Mouse (Mus musculus): Measurements from ENCODE around the gene Hspb7. TPM values are rescaled to one million over a fixed set of nuclear protein-coding genes. Genes with fewer than 3 reads are reported as not detected.

Hspb7 gene
- polyA plus RNA-seq (2015; fragmentation: Nextera tagmentation; extraction: Ambion mirVana): 0.29 and 0.41 TPM in 2 replicates

DNA sequence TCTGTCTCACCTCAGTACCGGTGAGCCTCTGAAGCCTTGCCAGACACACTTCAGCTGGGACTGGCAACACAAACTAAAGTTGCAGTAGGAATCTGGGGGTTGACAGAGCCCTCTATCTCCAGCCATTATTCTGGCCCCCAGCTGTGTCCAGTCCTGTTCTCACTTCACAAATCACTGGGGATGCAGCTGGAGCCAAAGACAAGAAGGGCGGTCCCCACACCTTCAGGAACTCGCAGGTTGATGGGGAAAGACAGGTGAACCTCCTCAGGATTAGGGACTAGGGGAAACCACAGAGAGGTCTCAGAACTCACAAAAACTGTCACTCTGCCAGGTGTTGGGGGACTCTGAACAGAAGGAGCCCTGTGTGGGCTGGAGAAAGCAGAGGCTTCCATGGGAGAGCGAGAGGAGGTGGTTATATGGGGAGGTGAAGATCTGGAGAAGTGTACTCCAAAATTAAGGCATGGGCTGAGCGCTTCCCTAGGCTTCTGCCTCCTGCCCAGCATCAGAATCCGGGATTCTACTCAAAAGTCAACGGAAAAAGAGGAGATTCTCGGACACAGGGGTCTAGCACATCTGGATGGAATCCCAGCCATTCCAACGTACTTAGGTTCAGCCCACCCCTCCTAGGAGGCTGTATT lies at the start of gene Hspb7:
Gene Hspb7, plus strand, starts transcription at position 588 of the 638 bp plus-strand sequence.
- H3K36me3 ChIP-seq (ENCODE audit: insufficient read depth, low read length): no peaks in the 10 kb centered on the region
- no peaks in the 10 kb centered on the region for H3K9me3 ChIP-seq (replicated peaks; ENCODE audit: low read length)
- DNase-seq (ENCODE audit: low spot score): no peak
- H3K27me3 ChIP-seq (ENCODE audit: insufficient read depth, low read length): no peaks in the 10 kb centered on the region
- whole genome bisulfite sequencing: 42% methylated on average over 9 of the region's 9 CpGs
- 0 out of 2 replicates have a peak within 1 kb of the TSS, but pooled peaks have one; percentile 6 for H3K4me2 ChIP-seq (ENCODE audit: low read length)
- ATAC-seq (replicated peaks; ENCODE audit: low FRiP score, low read depth): no peak
- H3K4me3 ChIP-seq (replicated peaks; ENCODE audit: low read depth, low read length): no peak within 1 kb of the TSS
- H3K4me1 ChIP-seq (replicated peaks; ENCODE audit: insufficient read depth, low read length): peaks cover 25% of the 10 kb centered on the region
- TF ChIP-seq CTCF (IDR thresholded peaks at IDR 0.05; ENCODE audit: low read depth): no peak
- H3K9ac ChIP-seq (ENCODE audit: low read depth, low read length): peak within 1 kb of the TSS; percentile 31; the same call in 1 of the 2 replicates
- H3K27ac ChIP-seq: peak within 1 kb of the TSS; percentile 40

DNA sequence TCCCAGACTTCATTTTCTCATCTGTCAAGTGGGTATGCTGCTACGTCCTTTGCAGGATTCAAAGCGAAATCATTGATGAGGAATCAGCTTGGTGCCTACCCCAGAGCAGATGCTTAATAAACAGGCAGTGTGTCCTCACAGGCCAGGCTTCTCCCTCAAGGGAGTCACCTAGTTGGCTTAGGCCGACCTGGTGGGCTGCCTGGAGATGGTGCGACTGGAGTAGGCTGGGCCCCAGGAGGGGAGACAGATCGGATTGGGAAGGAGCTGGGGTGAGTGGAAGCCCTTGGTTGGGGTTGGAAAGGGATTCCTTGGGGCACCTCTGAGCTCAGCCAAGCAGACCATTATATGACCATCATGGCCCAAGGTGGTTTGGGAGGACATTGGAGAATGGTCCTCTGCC lies 48.2 kb upstream of the Hspb7 start:
- TF ChIP-seq CTCF (IDR thresholded peaks at IDR 0.05; ENCODE audit: low read depth): no peak
- DNase-seq (ENCODE audit: low spot score) (no peak), ATAC-seq (replicated peaks; ENCODE audit: low FRiP score, low read depth) (no peak)
- no peak overlapping the region for H3K27ac ChIP-seq
- H3K9me3 ChIP-seq (replicated peaks; ENCODE audit: low read length): no peaks in the 10 kb centered on the region
- WGBS: 94% methylated on average over 5 of the region's 5 CpGs
- H3K9ac ChIP-seq (ENCODE audit: low read depth, low read length): no peak overlapping the region
- H3K4me2 ChIP-seq (ENCODE audit: low read length): no peak overlapping the region
- no peak overlapping the region for H3K4me3 ChIP-seq (replicated peaks; ENCODE audit: low read depth, low read length)
- H3K36me3 ChIP-seq (ENCODE audit: insufficient read depth, low read length): no peaks in the 10 kb centered on the region
- no peaks in the 10 kb centered on the region for H3K27me3 ChIP-seq (ENCODE audit: insufficient read depth, low read length)
- H3K4me1 ChIP-seq (replicated peaks; ENCODE audit: insufficient read depth, low read length): no peaks in the 10 kb centered on the region

DNA sequence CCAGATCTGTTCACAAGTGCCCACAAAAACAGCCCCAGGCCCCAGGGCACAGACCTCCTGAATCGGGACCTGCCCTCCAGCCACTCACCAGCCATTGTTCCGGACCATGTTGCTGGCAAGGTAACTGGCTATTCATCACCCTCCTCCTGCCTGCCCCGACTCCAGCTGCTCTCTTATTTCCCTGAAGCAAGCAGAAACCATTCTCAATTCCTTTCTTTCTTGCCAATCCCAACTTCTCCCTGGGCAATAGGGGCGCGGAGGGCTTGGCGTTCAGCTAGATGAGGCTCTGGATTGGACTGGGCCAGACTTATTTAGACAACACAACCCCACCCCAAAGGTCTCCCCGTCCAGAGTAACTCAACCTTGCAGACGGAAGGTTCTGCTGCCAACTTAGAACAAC lies 40.9 kb upstream of the Hspb7 start:
- no peak for TF ChIP-seq CTCF (IDR thresholded peaks at IDR 0.05; ENCODE audit: low read depth)
- H3K4me1 ChIP-seq (replicated peaks; ENCODE audit: insufficient read depth, low read length): peaks cover 9% of the 10 kb centered on the region; the same call in 1 of the 2 replicates
- H3K4me3 ChIP-seq (replicated peaks; ENCODE audit: low read depth, low read length): no peak overlapping the region
- ATAC-seq (replicated peaks; ENCODE audit: low FRiP score, low read depth): no peak
- no peaks in the 10 kb centered on the region for H3K36me3 ChIP-seq (ENCODE audit: insufficient read depth, low read length)
- peaks cover 9% of the 10 kb centered on the region; the same call in 1 of the 2 replicates for H3K27me3 ChIP-seq (ENCODE audit: insufficient read depth, low read length)
- no peak for DNase-seq (ENCODE audit: low spot score)
- no peaks in the 10 kb centered on the region for H3K9me3 ChIP-seq (replicated peaks; ENCODE audit: low read length)
- no peak overlapping the region for H3K27ac ChIP-seq
- WGBS: 61% methylated on average over 8 of the region's 8 CpGs
- H3K4me2 ChIP-seq (ENCODE audit: low read length): no peak overlapping the region
- H3K9ac ChIP-seq (ENCODE audit: low read depth, low read length): no peak overlapping the region

DNA sequence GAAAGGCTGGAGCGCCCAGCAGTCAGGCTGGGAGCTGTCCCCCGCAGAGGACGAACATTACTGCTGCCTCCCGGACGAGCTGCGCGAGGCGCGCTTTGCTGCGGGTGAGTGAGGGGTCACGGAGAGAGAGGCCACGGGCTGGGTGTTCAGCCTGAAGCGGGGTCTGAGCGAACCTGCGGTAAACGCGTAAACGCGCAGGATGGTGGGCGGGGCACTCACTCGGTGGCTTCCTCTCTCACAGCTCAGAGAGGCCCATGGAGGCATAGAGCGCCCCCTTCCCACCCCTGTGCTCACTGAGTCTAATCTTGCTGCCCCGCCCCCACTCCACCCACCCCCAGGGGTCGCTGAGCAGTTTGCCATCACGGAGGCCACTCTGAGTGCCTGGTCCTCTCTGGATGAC lies 38.2 kb upstream of the Hspb7 start:
- peak overlapping the region; percentile 28 for H3K4me3 ChIP-seq (replicated peaks; ENCODE audit: low read depth, low read length)
- peaks cover 9% of the 10 kb centered on the region; the same call in 1 of the 2 replicates for H3K4me1 ChIP-seq (replicated peaks; ENCODE audit: insufficient read depth, low read length)
- peak overlapping the region; percentile 67 for H3K4me2 ChIP-seq (ENCODE audit: low read length)
- peak overlapping the region; percentile 51; the same call in 1 of the 2 replicates for H3K9ac ChIP-seq (ENCODE audit: low read depth, low read length)
- no peaks in the 10 kb centered on the region for H3K9me3 ChIP-seq (replicated peaks; ENCODE audit: low read length)
- peak; percentile 36; the same call in 1 of the 2 replicates for TF ChIP-seq CTCF (IDR thresholded peaks at IDR 0.05; ENCODE audit: low read depth)
- H3K36me3 ChIP-seq (ENCODE audit: insufficient read depth, low read length): no peaks in the 10 kb centered on the region
- WGBS: 0% methylated on average over 23 of the region's 25 CpGs
- peak; percentile 50 for DNase-seq (ENCODE audit: low spot score)
- H3K27me3 ChIP-seq (ENCODE audit: insufficient read depth, low read length): peaks cover 10% of the 10 kb centered on the region; the same call in 1 of the 2 replicates
- H3K27ac ChIP-seq: no peak overlapping the region
- no peak for ATAC-seq (replicated peaks; ENCODE audit: low FRiP score, low read depth)

GRCm38 (mm10) chr4:141385275-141385674 lies 35.3 kb upstream of the Hspb7 start:
- Histone ChIP-seq H3K4me2 (ENCODE audit: low read length) (no peak overlapping the region), H3K27ac (no peak overlapping the region), H3K4me3 (replicated peaks; ENCODE audit: low read depth, low read length) (no peak overlapping the region), H3K9me3 (replicated peaks; ENCODE audit: low read length) (no peaks in the 10 kb centered on the region), H3K9ac (ENCODE audit: low read depth, low read length) (no peak overlapping the region), H3K27me3 (ENCODE audit: insufficient read depth, low read length) (peaks cover 10% of the 10 kb centered on the region; the same call in 1 of the 2 replicates), H3K4me1 (replicated peaks; ENCODE audit: insufficient read depth, low read length) (peaks cover 9% of the 10 kb centered on the region; the same call in 1 of the 2 replicates), H3K36me3 (ENCODE audit: insufficient read depth, low read length) (no peaks in the 10 kb centered on the region)
- DNase-seq (ENCODE audit: low spot score) (peak; percentile 80), ATAC-seq (replicated peaks; ENCODE audit: low FRiP score, low read depth) (peak; percentile 14; the same call in 1 of the 2 replicates)
- 1% methylated on average over 7 of the region's 7 CpGs for WGBS
- peak; percentile 94 for TF ChIP-seq CTCF (IDR thresholded peaks at IDR 0.05; ENCODE audit: low read depth)

- DNase-seq (ENCODE audit: low spot score): no peak
- Histone ChIP-seq H3K4me1 (replicated peaks; ENCODE audit: insufficient read depth, low read length) (peaks cover 9% of the 10 kb centered on the region; the same call in 1 of the 2 replicates), H3K9ac (ENCODE audit: low read depth, low read length) (no peak overlapping the region), H3K9me3 (replicated peaks; ENCODE audit: low read length) (no peaks in the 10 kb centered on the region), H3K4me3 (replicated peaks; ENCODE audit: low read depth, low read length) (no peak overlapping the region), H3K27ac (no peak overlapping the region), H3K36me3 (ENCODE audit: insufficient read depth, low read length) (no peaks in the 10 kb centered on the region), H3K4me2 (ENCODE audit: low read length) (no peak overlapping the region), H3K27me3 (ENCODE audit: insufficient read depth, low read length) (peaks cover 10% of the 10 kb centered on the region; the same call in 1 of the 2 replicates)
- WGBS: 75% methylated on average over 7 of the region's 7 CpGs
- TF ChIP-seq CTCF (IDR thresholded peaks at IDR 0.05; ENCODE audit: low read depth): peak; percentile 21; the same call in 1 of the 2 replicates
- ATAC-seq (replicated peaks; ENCODE audit: low FRiP score, low read depth): no peak
Measured at GRCm38 (mm10) chr4:141386150-141386549, 34.4 kb upstream of the Hspb7 start.
